Mouse (Mus musculus): ENCODE results near the gene Alg14.

Alg14 gene
- long read RNA-seq, experiment 1, transcript Alg14-204 (3 exons, 441 nt): minor isoform, 5 of 55 reads
- long read RNA-seq, experiment 1, transcript Alg14-201 (4 exons, 2,037 nt): major isoform, 45 of 55 reads
- long read RNA-seq, experiment 1, partial matches to known transcripts: 0 of 55 reads
- long read RNA-seq, experiment 1, other reads (novel, unspliced or antisense): 4 of 55 reads
- long read RNA-seq, experiment 2, transcript Alg14-201 (4 exons, 2,037 nt): major isoform, 59 of 77 reads
- long read RNA-seq, experiment 2, transcript Alg14-204 (3 exons, 441 nt): minor isoform, 10 of 77 reads
- long read RNA-seq, experiment 2, partial matches to known transcripts: 1 of 77 reads
- long read RNA-seq, experiment 2, other reads (novel, unspliced or antisense): 6 of 77 reads

DNA sequence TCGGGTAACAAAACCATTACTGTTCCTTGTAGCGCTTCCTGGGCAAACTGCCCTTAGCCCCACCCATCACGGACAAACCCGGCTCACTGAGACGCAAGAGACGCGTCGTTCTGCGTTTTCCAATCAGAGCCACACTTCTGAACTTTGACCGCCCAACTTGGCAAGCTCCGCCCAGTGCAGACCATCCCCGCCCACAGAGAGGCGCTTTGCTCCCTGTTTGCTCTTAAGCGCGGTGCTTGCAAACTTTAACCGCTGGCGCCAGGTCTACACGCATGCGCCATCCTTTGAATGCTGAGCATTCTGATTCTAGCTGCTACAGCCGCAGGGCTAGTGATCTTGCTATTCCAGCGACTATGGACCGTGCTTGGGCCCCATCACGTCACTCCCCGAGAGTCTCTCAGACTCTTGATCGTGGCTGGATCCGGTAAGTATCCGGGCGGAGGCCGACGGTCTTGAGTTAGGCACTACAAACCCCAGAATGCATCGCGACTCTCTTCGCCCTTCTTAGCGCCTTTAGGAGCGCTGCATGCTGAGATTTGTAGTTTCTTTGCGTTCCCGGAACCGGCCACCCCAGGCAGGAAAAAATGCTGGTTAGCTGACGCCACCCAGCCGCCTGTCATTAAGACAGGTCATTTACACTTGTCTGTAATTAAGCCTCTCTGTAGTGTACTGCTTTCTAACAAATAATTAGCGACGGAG is at the start of gene Alg14:
TSS of gene Alg14 (plus strand) at position 214 of the 699 bp plus-strand sequence.
- intact Hi-C loops (cut with DNase I): loop anchor here (5.0 kb wide), 1 partner anchor 119 kb away; the partner anchor contains the start of gene Rwdd3

DNA sequence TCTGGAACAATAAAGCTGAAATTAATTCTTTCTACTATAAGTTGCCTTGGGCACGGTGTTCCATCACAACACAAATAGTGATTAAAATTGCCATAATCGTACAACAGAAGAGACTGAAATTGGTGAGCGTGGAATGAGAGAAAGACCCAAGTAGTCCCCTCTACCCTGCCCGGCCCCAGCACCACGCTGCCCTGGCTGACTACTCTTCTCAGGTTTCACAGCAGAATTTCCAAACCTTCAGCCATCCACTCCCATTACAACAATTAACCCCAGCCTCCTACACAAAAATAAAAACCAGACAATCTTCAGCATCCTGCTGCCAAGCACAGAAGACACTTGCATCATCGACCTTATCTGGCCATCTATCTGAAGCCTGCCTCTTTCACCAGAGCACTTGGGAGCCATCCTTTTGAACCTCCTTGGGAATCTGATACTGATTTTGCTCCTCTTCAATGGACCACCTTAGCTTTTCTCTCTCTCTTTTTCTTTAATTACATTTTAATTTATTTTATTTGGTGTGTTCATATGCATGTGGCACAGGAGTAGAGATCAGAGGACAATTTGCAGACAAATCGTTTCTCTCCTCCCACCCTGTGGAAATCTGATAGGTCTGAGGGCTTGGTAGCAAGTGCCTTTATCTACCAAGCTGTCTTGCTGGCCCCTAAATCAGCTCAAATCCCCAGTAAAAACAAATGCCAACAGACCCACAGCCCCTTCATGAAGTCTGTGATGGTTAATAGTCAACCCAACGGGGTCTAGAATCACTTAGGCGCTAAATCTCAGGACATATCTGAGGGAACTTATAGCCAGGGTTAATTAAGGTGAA is 49.2 kb upstream of the Alg14 start:
- intact Hi-C loops (cut with DNase I): no loop called here

GRCm38 (mm10) chr3:121242941-121243340 is 48.6 kb upstream of the Alg14 start:
- intact Hi-C loops (cut with DNase I): no loop called here

- intact Hi-C loops (cut with DNase I): no loop called here
Measured at GRCm38 (mm10) chr3:121250048-121250447, 41.5 kb upstream of the Alg14 start.

DNA sequence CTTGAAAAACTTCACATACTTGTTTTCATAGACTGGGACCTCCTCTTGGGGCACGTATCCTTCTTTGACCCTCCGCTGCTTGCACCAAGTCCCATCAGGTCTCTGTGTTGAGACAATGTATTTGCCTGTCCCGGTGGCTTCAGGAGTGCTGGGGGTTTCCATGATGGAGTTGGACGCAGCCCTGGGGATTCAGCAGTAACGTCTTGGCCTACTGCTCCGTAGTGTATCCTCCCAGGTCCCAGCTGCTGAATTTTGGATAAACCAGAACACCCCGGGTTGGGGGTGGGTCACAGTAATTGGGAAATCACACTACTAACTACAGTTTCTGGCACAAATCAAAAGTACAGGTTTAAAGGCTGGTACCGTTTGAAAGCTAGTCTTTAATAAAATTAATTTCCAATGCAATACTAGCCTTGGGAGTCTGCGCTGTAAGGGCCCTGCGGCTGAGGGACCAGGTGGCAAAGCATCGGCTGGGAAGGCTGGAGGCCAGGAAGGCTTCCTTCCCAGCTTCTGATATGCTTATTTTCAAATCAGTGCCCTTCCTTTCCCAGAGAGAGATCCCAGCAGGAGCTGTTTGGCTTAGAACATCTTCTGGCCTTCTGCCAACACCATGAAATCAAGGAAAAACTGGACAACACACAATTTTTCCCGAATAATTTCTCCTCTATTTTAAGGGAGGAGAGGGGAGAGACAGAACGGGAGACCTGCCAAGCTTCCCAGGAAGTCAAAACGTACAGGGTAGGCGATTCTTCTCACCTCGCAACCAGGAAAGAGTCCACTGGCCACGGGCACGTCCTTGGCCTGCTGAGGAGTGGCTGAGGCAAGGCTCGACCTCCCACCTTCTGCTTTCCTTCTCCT is 40.8 kb upstream of the Alg14 start:
- intact Hi-C loops (cut with DNase I): no loop called here

GRCm38 (mm10) chr3:121255501-121255900 is 36.1 kb upstream of the Alg14 start:
- intact Hi-C loops (cut with DNase I): no loop called here

GRCm38 (mm10) chr3:121256131-121256530 is 35.4 kb upstream of the Alg14 start:
- intact Hi-C loops (cut with DNase I): no loop called here

- intact Hi-C loops (cut with DNase I): no loop called here
Measured at GRCm38 (mm10) chr3:121257418-121257817, 34.2 kb upstream of the Alg14 start.

GRCm38 (mm10) chr3:121258521-121259478 is 32.8 kb upstream of the Alg14 start:
- intact Hi-C loops (cut with DNase I): no loop called here

- intact Hi-C loops (cut with DNase I): loop anchor here (5.0 kb wide), 1 partner anchor 43 kb away; no protein-coding TSS in a partner anchor
Measured at GRCm38 (mm10) chr3:121260041-121260440, 31.5 kb upstream of the Alg14 start.

GRCm38 (mm10) chr3:121260831-121261230 is 30.7 kb upstream of the Alg14 start:
- intact Hi-C loops (cut with DNase I): loop anchor here (5.0 kb wide), 1 partner anchor 44 kb away; no protein-coding TSS in a partner anchor

DNA sequence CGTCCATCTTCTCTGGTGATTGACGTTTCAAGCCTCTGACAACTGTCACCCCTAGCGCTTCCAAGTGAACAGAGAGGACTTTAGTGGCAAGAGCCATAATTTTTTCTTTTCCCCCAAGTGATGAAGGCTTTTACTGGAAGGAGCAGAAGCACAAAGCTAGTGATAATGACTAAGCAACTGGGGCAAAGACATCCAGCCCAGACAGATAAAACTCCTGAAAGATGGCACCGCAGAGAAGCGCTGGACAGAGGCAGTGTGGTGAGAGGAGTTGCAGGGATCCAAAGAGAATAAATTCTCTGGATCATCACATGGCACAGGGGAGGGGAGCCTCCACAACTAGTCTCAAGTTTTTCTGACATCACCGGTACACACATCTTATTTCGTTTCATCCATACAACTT is 30.3 kb upstream of the Alg14 start:
- intact Hi-C loops (cut with DNase I): loop anchor here (5.0 kb wide), 1 partner anchor 44 kb away; no protein-coding TSS in a partner anchor

DNA sequence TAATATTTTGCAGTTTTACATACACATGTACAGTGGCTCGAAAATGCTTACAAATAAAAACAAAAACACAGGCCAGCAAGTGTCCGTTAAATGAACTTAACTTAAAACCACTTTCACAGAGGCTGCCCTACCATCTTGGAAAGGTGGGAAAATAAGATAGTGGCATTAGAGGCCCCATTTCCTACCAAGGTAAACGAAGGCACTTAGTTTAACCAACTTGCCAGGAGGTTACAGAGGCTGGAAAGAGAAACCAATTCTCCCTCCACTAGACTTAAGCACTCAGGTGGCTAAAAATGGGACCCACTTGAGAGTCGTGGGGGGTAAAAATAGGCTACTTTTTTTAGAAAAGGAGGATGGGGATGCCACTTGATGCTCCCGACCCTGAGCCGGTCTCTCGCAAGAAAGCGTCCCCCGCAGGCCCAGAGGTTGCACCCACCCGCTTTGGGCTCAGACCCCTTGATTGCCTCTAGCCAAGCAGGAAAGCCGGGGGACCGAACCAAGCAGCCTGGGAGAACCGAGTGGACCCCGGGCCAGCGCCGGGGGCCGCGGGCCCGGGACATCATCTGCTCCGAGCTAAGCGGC is 29.5 kb upstream of the Alg14 start:
- intact Hi-C loops (cut with DNase I): loop anchor here (5.0 kb wide), 1 partner anchor 45 kb away; no protein-coding TSS in a partner anchor

GRCm38 (mm10) chr3:121262521-121263204 is 28.9 kb upstream of the Alg14 start:
- intact Hi-C loops (cut with DNase I): loop anchor here (5.0 kb wide), 1 partner anchor 45 kb away; no protein-coding TSS in a partner anchor

GRCm38 (mm10) chr3:121263205-121263548 is 28.4 kb upstream of the Alg14 start:
- intact Hi-C loops (cut with DNase I): loop anchor here (5.0 kb wide), 1 partner anchor 46 kb away; no protein-coding TSS in a partner anchor

- intact Hi-C loops (cut with DNase I): loop anchor here (5.0 kb wide), 1 partner anchor 47 kb away; no protein-coding TSS in a partner anchor
Measured at GRCm38 (mm10) chr3:121264242-121264641, 27.3 kb upstream of the Alg14 start.

GRCm38 (mm10) chr3:121267283-121267682 is 24.3 kb upstream of the Alg14 start:
- intact Hi-C loops (cut with DNase I): no loop called here

DNA sequence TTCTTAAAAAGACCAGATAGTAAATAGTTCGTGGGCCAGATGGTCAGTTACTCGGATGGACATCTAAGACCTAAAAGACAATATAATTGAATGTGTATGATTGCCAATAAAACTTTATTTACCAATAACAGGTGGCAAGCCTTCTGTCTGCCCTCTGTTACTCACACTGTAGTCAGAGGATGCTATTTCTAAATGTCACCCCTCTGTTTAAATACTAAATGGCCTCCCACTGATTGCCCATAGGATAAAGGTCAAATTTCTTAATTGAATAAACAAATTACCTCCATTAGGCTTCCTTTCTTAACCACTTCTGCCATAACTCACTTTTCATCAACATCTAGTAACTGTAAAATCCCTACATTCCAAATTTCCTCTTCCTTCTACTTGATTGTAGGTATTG is 19.0 kb upstream of the Alg14 start:
- intact Hi-C loops (cut with DNase I): no loop called here

Data from adrenal gland (tissue).